Mouse (Mus musculus): ENCODE measurements around the gene Eml6. TPM values are rescaled to one million over a fixed set of nuclear protein-coding genes. Genes with fewer than 3 reads are reported as not detected.

Gene Eml6
- polyA plus RNA-seq, 1 experiment from 2014 or later: 1.1 TPM

Other genes starting within 250 kb of the Eml6 start
- gene 4931440F15Rik, start 200.4 kb downstream of the Eml6 start, polyA plus RNA-seq (2014; fragmentation: Nextera tagmentation; extraction: Ambion mirVana): 0.19 TPM in 2 replicates
- gene Sptbn1, start 242.1 kb upstream of the Eml6 start, polyA plus RNA-seq (2014; fragmentation: Nextera tagmentation; extraction: Ambion mirVana): 97.0 and 105 TPM in 2 replicates